Mouse (Mus musculus): ENCODE measurements at regions not wholly inside any gene's neighbourhood (a gene's known extent, or its start where the extent isn't known, plus 50 kb on each side); places are given as distances from the start of the nearest gene placed in this dataset.

DNA sequence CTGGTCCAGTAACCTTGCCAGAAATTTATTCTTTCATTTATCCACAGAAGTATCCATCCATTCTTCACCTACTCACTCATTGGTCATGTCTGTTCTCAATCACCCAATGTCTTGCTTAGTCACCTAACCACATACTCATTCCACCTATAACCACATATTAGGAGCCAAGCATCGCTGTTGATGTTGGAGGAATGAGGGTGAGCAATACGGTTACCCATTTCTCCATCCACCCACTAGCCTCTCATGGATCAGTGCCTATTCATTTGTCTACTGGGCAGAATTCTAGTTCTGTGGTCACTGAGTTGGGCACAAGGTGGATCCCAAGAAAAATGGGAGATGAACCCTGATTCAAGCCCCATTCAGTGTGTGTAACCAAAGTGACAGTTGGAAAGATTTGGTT, 375.6 kb upstream of the Maf start:
- Histone ChIP-seq H3K9ac (replicated peaks) (no peak overlapping the region), H3K27me3 (ENCODE audit: control insufficient read depth, insufficient read depth, low read length) (no peaks in the 10 kb centered on the region), H3K4me1 (replicated peaks; ENCODE audit: control insufficient read depth in 2 of 2, insufficient read depth in 2 of 2, low read length in 1 of 2) (no peaks in the 10 kb centered on the region), H3K4me3 (ENCODE audit: insufficient read depth in 1 of 2, low read depth in 2 of 2, low read length in 2 of 2) (no peak overlapping the region), H3K27ac (no peak overlapping the region), H3K36me3 (replicated peaks; ENCODE audit: control insufficient read depth, insufficient read depth, low read depth) (no peaks in the 10 kb centered on the region), H3K9me3 (ENCODE audit: control insufficient read depth, low read length) (no peaks in the 10 kb centered on the region), H3K4me2 (ENCODE audit: low read depth) (no peak overlapping the region)
- TF ChIP-seq EP300 (IDR thresholded peaks at IDR 0.05; ENCODE audit: low read depth) (no peak), CTCF (IDR thresholded peaks at IDR 0.05; ENCODE audit: low read depth) (no peak)
- 67% methylated on average over 2 of the region's 2 CpGs for WGBS (ENCODE audit: insufficient replicate concordance)
- no peak for DNase-seq (ENCODE audit: low read depth in 3 of 3, low spot score in 3 of 3)
- no peak for ATAC-seq (ENCODE audit: insufficient read depth)

GRCm38 (mm10) chr8:116078849-116079407, 371.3 kb upstream of the Maf start:
- ATAC-seq (ENCODE audit: insufficient read depth) (no peak), DNase-seq (ENCODE audit: low read depth in 3 of 3, low spot score in 3 of 3) (no peak)
- Histone ChIP-seq H3K4me2 (ENCODE audit: low read depth) (no peak overlapping the region), H3K27me3 (ENCODE audit: control insufficient read depth, insufficient read depth, low read length) (no peaks in the 10 kb centered on the region), H3K4me3 (ENCODE audit: insufficient read depth in 1 of 2, low read depth in 2 of 2, low read length in 2 of 2) (no peak overlapping the region), H3K9me3 (ENCODE audit: control insufficient read depth, low read length) (no peaks in the 10 kb centered on the region), H3K27ac (no peak overlapping the region), H3K9ac (replicated peaks) (no peak overlapping the region), H3K36me3 (replicated peaks; ENCODE audit: control insufficient read depth, insufficient read depth, low read depth) (no peaks in the 10 kb centered on the region), H3K4me1 (replicated peaks; ENCODE audit: control insufficient read depth in 2 of 2, insufficient read depth in 2 of 2, low read length in 1 of 2) (no peaks in the 10 kb centered on the region)
- 40% methylated on average over 5 of the region's 5 CpGs for WGBS (ENCODE audit: insufficient replicate concordance)
- TF ChIP-seq CTCF (IDR thresholded peaks at IDR 0.05; ENCODE audit: low read depth) (no peak), EP300 (IDR thresholded peaks at IDR 0.05; ENCODE audit: low read depth) (no peak)

GRCm38 (mm10) chr8:116071497-116071896, 363.9 kb upstream of the Maf start:
- Histone ChIP-seq H3K27ac (no peak overlapping the region), H3K27me3 (ENCODE audit: control insufficient read depth, insufficient read depth, low read length) (no peaks in the 10 kb centered on the region), H3K4me1 (replicated peaks; ENCODE audit: control insufficient read depth in 2 of 2, insufficient read depth in 2 of 2, low read length in 1 of 2) (no peaks in the 10 kb centered on the region), H3K4me2 (ENCODE audit: low read depth) (no peak overlapping the region), H3K9ac (replicated peaks) (no peak overlapping the region), H3K9me3 (ENCODE audit: control insufficient read depth, low read length) (no peaks in the 10 kb centered on the region), H3K36me3 (replicated peaks; ENCODE audit: control insufficient read depth, insufficient read depth, low read depth) (no peaks in the 10 kb centered on the region), H3K4me3 (ENCODE audit: insufficient read depth in 1 of 2, low read depth in 2 of 2, low read length in 2 of 2) (no peak overlapping the region)
- ATAC-seq (ENCODE audit: insufficient read depth): no peak
- DNase-seq (ENCODE audit: low read depth in 3 of 3, low spot score in 3 of 3): no peak
- 62% methylated on average over 7 of the region's 7 CpGs for WGBS (ENCODE audit: insufficient replicate concordance)
- no peak for TF ChIP-seq EP300 (IDR thresholded peaks at IDR 0.05; ENCODE audit: low read depth)
- no peak for TF ChIP-seq CTCF (IDR thresholded peaks at IDR 0.05; ENCODE audit: low read depth)

GRCm38 (mm10) chr8:116069538-116069937, 361.9 kb upstream of the Maf start:
- Histone ChIP-seq H3K4me3 (ENCODE audit: insufficient read depth in 1 of 2, low read depth in 2 of 2, low read length in 2 of 2) (no peak overlapping the region), H3K27me3 (ENCODE audit: control insufficient read depth, insufficient read depth, low read length) (no peaks in the 10 kb centered on the region), H3K9me3 (ENCODE audit: control insufficient read depth, low read length) (no peaks in the 10 kb centered on the region), H3K27ac (no peak overlapping the region), H3K36me3 (replicated peaks; ENCODE audit: control insufficient read depth, insufficient read depth, low read depth) (no peaks in the 10 kb centered on the region), H3K4me2 (ENCODE audit: low read depth) (no peak overlapping the region), H3K9ac (replicated peaks) (no peak overlapping the region), H3K4me1 (replicated peaks; ENCODE audit: control insufficient read depth in 2 of 2, insufficient read depth in 2 of 2, low read length in 1 of 2) (no peaks in the 10 kb centered on the region)
- no peak for TF ChIP-seq EP300 (IDR thresholded peaks at IDR 0.05; ENCODE audit: low read depth)
- TF ChIP-seq CTCF (IDR thresholded peaks at IDR 0.05; ENCODE audit: low read depth): no peak
- WGBS (ENCODE audit: insufficient replicate concordance): 46% methylated on average over 3 of the region's 3 CpGs
- DNase-seq (ENCODE audit: low read depth in 3 of 3, low spot score in 3 of 3) (no peak), ATAC-seq (ENCODE audit: insufficient read depth) (no peak)

GRCm38 (mm10) chr8:116067978-116068375, 360.4 kb upstream of the Maf start:
- ATAC-seq (ENCODE audit: insufficient read depth) (no peak), DNase-seq (ENCODE audit: low read depth in 3 of 3, low spot score in 3 of 3) (no peak)
- Histone ChIP-seq H3K36me3 (replicated peaks; ENCODE audit: control insufficient read depth, insufficient read depth, low read depth) (no peaks in the 10 kb centered on the region), H3K4me2 (ENCODE audit: low read depth) (no peak overlapping the region), H3K9ac (replicated peaks) (no peak overlapping the region), H3K9me3 (ENCODE audit: control insufficient read depth, low read length) (no peaks in the 10 kb centered on the region), H3K4me3 (ENCODE audit: insufficient read depth in 1 of 2, low read depth in 2 of 2, low read length in 2 of 2) (no peak overlapping the region), H3K4me1 (replicated peaks; ENCODE audit: control insufficient read depth in 2 of 2, insufficient read depth in 2 of 2, low read length in 1 of 2) (no peaks in the 10 kb centered on the region), H3K27me3 (ENCODE audit: control insufficient read depth, insufficient read depth, low read length) (no peaks in the 10 kb centered on the region), H3K27ac (no peak overlapping the region)
- 67% methylated on average over 5 of the region's 5 CpGs for WGBS (ENCODE audit: insufficient replicate concordance)
- no peak for TF ChIP-seq EP300 (IDR thresholded peaks at IDR 0.05; ENCODE audit: low read depth)
- TF ChIP-seq CTCF (IDR thresholded peaks at IDR 0.05; ENCODE audit: low read depth): no peak

Measured in liver, embryonic 14.5 days (tissue).